Mouse (Mus musculus) gastrocnemius, adult 2 months (tissue): ENCODE results near the gene Gm21973. TPM values are rescaled to one million over a fixed set of nuclear protein-coding genes. Genes with fewer than 3 reads are reported as not detected.

Experiments used
- DNase-seq: peaks from one replicate; pipeline ENCODE4 v3.0.0; 2022
- H3K27ac ChIP-seq: fragments of 200-600 bp; 2 replicates; pipeline ENCODE4 v1.8.1; 2022; ENCODE audit warnings: mild to moderate bottlenecking
- H3K4me3 ChIP-seq: fragments of 200-600 bp; 2 replicates; pipeline ENCODE4 v1.8.1; 2022; ENCODE audit warnings: mild to moderate bottlenecking, moderate library complexity
- CTCF ChIP-seq: fragments of 200-600 bp; IDR thresholded peaks from 2 replicates; pipeline ENCODE4 v1.8.1; 2022; ENCODE audit warnings: antibody characterized with exemption, mild to moderate bottlenecking, moderate library complexity
- intact Hi-C: fragments of 180-260 bp; cut with DNase I; formaldehyde crosslinking; loops from one replicate; pipeline ENCODE4 v1.15.1; 2025
- total RNA-seq, 2 experiments: library from RNA; stranded (reverse); gene quantifications; 2 replicates each; pipeline ENCODE4 v1.2.3; 2021

Gene Gm21973
- total RNA-seq, 2 experiments from 2014 or later: not detected

DNA sequence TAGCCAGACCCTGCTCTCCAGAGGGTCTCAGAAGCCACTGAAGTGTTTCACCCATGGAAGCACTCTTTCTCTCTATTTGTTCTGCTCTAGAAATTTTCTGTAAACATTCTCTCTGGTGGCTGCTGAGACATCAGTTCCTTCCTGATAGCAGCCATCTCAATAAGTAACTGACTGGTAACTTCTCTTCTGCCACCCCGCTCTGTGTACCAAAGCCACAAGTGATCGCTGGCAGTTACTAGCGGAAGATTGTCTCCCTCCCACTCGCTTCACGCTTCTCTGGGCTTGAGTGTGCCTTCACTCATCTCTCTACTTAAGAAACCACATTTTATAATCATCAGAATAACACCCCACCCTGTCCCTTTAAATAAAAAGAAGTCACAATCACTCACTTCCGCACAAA lies 21.9 kb downstream of the Gm21973 start:
- no peak for TF ChIP-seq CTCF
- intact Hi-C loops: no loop called here
- no peak for DNase-seq
- Histone ChIP-seq H3K4me3 (no peak overlapping the region), H3K27ac (no peak overlapping the region)

DNA sequence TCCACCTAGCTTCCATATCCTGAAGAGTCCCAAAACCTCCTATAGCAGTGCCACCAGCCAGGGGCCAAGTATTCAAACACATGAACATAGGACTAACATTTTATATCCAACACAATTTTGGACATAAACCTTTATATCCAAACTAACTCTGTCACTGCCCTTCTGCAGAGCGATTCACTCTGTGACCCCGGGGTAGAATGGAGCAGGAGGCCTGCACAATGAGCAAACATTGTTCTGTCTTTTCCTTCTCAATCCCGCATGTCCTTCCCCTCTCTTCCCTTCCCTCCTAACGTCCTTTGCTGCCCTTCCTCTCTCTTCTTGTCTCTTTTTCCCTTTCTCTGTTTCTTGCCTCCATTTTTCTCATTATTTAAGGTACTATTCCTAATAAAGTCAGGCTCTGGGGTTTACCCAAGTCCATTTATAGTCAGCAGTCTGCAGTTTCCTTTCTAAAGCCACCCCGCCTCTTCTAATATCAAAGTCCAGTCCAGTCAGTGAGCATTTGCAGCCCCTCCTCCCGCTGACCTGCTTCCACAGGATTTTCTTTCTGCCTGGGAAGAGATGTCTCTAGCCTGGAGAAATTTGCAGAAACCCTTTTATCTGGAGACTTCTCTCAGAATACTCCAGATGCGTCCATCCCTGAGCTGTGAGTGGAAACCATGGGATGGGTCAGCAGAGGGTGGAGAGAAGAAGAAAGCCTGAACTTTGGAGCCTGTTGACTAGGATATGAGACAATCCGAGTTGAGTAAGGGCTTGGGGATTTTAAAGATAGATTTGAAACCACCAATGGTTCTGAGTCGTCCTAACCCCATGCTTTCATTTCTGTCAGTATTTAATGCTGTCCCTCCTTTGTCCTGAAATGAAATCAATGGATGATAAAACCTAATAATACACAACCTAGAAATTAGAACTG lies 33.1 kb downstream of the Gm21973 start, which contains the start of gene Agxt2:
Agxt2 (plus strand) TSS at position 494 of the 910 bp plus-strand sequence.
- intact Hi-C loops: no loop called here
- no peak for DNase-seq

DNA sequence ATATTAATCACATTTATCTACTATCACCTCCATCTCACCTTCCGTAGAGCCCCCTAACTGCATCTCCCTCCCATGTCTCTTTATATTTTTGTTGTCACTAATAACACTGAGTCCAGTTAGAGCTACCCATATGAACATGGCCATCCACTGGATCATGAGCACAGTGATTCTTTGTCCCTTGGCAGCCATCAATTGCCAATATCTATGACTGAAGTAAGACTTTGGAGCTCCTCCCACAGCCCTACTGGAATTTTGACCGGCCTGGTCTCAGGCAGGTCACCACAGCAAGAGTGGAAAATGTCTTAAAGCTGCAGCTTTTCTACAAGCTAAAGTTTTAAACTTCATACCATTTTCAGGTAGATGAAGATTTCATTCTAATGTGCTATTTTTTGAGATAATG lies 41.2 kb downstream of the Gm21973 start:
- no peak overlapping the region for H3K27ac ChIP-seq
- H3K4me3 ChIP-seq: no peak overlapping the region
- intact Hi-C loops: no loop called here
- no peak for DNase-seq
- no peak for TF ChIP-seq CTCF

More for the DNA sequence above, 33.1 kb downstream of the Gm21973 start, which contains the start of gene Agxt2:
- Histone ChIP-seq H3K4me3 (no peak within 1 kb of the TSS), H3K27ac (no peak within 1 kb of the TSS)
- no peak for TF ChIP-seq CTCF

DNA sequence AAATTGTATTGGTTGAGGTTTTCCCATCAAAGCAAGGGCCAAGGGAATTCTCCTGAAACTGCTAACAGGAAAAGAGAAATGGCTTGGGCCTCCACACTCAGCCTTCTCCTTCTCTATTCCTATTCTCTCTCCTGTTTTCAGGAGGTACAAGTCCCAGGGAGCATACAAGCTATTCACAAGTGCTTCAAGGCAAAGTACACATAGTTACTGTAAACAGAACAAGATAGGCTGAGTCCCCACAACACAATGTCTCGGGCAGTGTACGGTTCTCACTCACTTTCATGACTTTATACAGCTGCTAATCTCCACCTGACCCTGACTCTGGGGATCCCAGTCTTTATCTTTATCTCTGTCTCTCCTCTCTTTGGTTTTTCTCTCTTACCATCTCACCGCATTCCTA lies 50.2 kb downstream of the Gm21973 start:
- DNase-seq: no peak
- TF ChIP-seq CTCF: no peak
- intact Hi-C loops: no loop called here
- Histone ChIP-seq H3K27ac (no peak overlapping the region), H3K4me3 (no peak overlapping the region)

DNA sequence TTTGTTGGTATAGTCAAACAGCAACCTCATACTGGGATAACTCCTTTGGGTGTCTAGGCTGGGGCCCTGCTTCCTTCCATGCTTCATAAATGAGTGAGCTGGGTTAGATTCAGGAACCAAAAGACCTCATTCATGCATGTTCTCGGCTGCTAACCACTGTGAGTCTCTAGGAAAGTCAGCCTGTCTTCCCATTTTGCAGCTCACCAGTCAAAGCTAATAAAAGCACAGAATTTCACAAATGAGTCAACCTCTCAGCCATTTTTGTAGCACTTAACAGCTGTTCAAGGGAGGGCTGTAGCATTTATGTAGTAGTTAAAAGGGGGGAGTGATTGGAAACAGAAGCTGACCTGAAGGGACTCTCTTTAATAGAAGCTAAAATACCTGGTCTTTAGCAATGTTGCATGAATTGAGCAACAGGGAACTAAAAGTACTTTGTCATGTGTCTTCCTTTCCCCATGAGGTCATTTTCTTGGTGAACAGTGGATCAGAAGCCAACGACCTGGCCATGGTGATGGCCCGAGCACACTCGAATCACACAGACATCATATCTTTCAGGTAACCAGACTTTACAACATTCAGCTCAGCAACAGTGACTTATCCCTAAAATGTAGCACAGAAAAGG lies 53.3 kb downstream of the Gm21973 start:
- no peak for DNase-seq
- no peak overlapping the region for H3K4me3 ChIP-seq
- H3K27ac ChIP-seq: no peak overlapping the region
- TF ChIP-seq CTCF: no peak
- intact Hi-C loops: no loop called here

DNA sequence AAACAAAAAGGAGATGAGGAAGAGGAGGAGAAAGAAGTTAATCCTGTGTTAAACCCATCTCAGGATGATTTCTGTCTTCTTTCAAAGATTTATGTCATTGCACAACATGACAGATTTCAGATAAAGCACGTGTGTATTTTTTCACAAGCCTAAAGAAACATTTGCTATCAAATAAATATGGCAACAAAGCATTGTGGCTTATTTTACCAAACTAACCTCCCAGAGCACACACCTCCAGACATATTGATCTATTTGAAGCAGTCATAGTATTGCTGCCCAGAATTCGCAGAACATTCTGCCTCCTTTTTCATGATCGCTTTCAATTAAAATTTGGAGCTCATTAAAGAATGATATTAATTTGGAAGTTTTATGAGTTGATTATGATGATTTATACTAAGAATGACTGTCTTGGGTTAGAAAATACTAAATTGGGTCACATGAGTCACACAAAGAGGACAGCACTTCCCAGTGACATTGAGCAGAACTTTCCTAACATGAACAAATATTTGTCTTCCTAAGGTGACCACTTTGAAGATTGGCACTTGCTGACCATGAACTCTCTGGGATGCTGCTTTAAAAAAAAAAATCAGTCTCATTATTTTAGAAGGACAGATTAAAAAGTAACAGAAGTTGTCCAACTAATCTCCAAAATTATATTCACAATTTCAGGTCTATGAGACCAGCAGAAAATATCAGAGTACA lies 54.7 kb downstream of the Gm21973 start:
- no peak for DNase-seq
- no peak for TF ChIP-seq CTCF
- H3K27ac ChIP-seq: no peak overlapping the region
- H3K4me3 ChIP-seq: no peak overlapping the region
- intact Hi-C loops: no loop called here

DNA sequence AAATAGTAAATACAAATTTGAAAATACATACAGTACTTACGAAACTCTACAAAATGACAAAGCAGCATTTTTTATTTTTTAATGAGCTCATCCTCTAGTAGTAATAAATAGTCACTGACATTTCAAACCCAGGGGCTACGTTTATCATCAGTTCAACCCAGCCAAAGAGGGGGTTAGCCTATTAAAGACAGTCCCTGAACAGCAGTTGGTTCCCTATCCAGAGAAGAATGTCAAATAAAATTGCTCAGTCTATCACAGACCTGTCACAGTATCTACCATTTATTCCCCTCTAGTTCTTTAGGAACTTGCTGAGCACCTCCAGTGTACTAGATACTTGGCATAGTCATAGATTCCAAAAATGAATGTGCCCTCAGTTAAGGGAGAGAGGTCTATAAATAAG lies 62.1 kb downstream of the Gm21973 start:
- no peak for TF ChIP-seq CTCF
- Histone ChIP-seq H3K4me3 (no peak overlapping the region), H3K27ac (no peak overlapping the region)
- intact Hi-C loops: no loop called here
- DNase-seq: no peak

DNA sequence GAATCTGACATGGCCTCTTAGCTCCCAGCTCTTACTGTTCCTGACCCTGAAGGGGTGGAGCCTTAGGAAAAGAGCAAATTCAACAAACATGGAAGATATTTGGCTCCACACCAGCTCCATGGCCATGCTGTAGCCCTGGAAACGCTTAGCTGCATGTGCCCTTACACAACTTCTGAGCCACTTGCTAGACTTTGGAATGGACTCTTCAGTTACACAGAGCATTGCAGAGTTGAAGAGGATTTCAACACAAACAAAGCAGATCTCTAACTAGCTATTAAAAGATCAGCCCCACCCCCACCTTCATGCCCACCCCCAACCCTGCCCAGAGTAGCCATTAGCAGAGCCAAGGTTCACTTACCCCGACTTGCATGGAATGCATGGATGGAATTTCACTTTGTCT lies 74.6 kb downstream of the Gm21973 start:
- TF ChIP-seq CTCF: no peak
- DNase-seq: no peak
- Histone ChIP-seq H3K4me3 (no peak overlapping the region), H3K27ac (no peak overlapping the region)
- intact Hi-C loops: no loop called here

DNA sequence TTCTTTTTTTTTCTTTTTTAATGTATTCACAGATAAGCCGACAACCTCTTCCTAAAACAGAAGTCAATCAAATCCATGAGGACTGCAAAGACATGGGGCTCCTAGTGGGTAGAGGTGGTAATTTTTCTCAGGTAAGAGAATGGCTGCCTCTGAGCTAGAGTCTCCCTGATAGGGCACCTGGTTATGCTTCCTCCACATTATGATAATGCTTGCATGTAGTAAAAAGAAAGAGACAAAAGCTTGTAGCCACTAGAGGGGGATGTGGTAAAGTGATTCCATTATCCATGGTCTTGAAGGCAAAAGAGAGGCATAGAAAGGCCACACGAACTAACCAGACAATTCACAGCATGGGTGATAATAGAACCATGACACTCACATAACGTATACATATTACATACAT lies 75.2 kb downstream of the Gm21973 start:
- no peak overlapping the region for H3K4me3 ChIP-seq
- DNase-seq: no peak
- TF ChIP-seq CTCF: peak; percentile 23; the same call in 1 of the 2 replicates
- no peak overlapping the region for H3K27ac ChIP-seq
- intact Hi-C loops: no loop called here

DNA sequence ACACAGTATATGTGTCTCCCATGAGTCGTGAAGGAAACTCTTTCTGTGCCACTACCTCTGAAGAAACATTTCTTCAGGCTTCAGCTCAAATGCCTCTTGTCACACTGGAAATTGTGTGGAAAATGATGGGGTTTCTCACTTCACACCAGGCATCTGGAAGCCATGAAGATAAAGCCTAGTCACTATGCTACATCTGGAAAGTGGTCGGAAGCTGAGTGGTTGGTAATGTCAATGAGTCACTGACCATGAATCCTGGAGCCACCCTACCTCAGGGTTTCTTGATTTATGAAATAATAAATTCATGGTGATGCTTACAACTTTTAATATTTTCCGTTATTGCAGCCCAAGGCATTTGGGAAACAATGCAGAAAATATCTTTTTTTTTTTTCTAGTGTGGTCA lies 84.7 kb downstream of the Gm21973 start:
- Histone ChIP-seq H3K4me3 (no peak overlapping the region), H3K27ac (no peak overlapping the region)
- intact Hi-C loops: no loop called here
- TF ChIP-seq CTCF: no peak
- DNase-seq: no peak

DNA sequence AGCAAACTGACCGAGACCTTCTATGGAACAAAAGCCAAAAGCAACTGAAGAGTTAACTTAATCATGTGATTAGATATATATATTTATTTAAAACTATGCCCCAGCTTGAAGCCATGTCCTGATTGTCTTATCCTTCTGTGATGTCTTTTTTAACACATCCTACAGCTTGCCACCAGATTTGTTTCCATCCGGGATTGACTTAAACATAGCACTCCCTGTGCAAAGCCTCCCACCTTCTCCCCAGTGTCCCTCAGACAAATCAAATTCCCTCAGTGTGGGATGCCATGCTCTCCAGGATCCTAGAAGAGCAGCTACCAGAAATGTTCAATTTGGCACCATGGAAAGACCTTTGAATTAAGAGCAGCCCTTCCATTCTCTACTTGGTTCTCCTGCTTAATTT lies 85.7 kb downstream of the Gm21973 start:
- no peak for DNase-seq
- no peak for TF ChIP-seq CTCF
- Histone ChIP-seq H3K27ac (no peak overlapping the region), H3K4me3 (no peak overlapping the region)
- intact Hi-C loops: no loop called here

DNA sequence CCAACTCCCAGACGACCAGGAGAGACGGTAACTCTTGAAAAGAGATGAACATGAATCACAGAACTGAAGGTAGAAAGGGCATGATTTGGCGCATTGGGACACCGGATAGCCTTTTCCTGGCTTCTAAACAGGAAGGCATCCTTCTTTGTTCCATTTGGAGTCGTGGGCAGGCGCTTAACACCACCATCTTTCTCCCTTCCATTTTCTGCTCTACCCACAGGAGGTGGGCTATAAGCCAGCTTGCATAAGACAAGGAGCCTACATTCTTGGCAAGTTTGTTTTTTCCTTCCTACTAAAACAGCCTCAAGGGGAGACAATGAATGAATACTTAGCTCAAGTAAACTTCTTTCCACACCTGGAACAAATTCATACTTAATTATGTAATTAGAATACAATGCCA lies 88.5 kb downstream of the Gm21973 start:
- no peak for TF ChIP-seq CTCF
- intact Hi-C loops: no loop called here
- no peak overlapping the region for H3K4me3 ChIP-seq
- DNase-seq: no peak
- no peak overlapping the region for H3K27ac ChIP-seq
